Mouse (Mus musculus) ovary, adult 18-20 months (tissue): ENCODE results near the gene Plekhn1.

Source experiments
- DNase-seq: peaks from one replicate; pipeline ENCODE4 v3.0.0; 2022; ENCODE audit warnings: low spot score, mixed read lengths

Plekhn1 gene

DNA sequence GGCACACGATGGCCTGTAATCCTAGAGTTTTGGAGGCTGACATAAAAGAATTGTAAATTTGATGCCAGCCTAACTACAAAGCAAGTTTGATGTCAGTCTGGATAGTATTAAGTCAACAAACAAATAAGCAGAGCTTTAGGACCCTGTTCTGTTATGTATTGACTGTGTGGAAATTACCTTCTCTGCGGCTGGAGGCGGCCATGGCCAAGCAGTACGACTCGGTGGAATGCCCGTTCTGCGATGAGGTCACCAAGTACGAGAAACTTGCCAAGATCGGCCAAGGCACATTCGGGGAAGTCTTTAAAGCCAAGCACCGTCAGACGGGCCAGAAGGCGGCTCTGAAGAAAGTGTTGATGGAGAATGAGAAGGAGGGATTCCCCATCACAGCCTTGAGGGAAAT lies 21.5 kb downstream of the Plekhn1 start:
- no peak for DNase-seq

DNA sequence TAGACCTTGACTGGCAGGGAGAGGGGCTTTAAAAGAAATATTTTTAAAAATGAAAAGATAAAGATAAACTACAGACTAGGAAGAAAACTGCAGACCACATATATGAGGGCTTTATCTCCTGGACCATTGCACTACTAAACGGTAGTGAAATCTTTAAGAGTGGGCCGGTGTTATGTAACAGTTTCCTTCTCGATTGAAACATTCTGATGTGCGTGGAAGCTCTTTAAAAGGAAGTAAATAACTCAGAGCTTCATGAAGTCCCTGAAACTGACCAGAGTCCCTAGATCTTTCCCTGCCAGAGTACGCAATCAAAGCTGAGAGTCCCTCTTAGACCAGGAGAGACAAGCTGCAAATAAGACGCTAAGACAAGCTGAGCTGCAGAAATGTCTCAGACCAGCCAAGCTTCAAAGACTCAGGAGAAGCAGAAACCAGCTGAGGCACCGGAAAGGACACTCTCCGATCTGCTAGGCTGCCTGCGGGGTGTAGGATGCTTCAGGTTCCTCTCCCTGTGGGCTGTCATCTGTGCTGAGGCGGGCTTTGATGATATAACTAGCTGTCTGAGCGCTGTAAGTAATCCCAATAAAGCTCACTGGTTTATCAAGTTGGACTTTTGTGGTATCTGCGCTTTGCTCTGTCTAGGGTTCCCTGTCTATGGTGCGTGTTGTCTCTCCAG lies 24.6 kb downstream of the Plekhn1 start:
- DNase-seq = no peak

- DNase-seq = no peak
These were observed 25.8 kb downstream of the Plekhn1 start for GRCm38 (mm10) chr4:156208872-156209271.

DNA sequence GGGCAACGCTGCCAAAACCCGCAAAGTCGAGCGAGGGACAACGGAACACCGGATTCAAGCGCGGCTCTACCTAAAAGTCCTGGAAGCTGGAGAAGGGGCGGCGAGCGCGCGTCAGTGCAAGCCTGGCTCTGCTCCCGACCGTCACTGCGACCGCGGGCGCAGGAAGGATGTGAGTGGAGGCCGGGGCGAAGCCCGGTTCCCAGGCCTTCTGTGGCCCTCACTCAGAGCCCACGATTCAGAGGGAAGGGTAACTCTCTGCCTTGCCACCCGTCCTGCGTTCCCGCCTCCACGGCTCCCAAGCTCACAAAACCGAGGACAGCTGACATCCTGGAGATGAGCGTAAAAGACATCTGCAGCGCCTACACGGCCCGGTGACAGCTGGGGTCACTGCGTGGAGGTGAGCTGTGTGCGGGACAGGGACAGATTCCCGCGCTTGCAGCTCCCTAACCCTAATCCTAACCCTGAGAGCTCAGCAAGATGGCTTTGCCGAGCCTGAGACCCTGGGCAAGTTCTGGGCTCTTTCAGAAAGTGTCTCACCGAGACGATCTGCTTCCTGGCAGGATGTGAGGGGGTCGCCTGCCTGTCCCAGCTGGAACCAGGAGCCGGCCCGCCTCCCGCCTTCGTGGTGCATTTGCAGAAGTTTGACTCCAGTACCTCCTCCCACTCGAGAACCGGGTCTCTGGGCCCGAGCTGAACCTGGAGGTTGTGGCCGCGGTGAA lies 31.1 kb downstream of the Plekhn1 start:
- no peak for DNase-seq

DNA sequence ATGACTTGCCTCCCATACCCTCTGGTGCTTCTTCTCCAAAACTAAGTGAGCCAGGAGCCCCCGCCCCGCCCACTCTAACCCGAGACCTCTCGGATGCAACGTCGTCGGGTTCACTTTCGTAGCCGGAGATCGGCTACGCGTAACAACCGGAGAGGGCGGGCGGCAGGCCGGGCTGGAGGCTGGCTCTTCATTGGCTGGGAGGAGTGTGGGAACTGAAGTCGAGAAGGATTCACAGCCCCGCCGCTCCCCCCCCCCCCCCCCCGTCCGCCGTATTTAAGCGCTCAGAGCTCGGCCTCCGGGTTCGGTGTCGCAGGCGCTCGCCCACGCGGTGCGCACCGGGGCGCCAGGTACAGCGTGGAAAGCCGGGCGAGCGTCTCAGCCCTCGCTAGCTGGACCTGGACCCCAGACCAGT lies 31.6 kb downstream of the Plekhn1 start, which contains the start of gene AW011738:
Gene AW011738, plus strand, starts transcription at position 304 of the 412 bp plus-strand sequence.
- peak; percentile 46 for DNase-seq

GRCm38 (mm10) chr4:156202462-156202893 lies 32.2 kb downstream of the Plekhn1 start:
- no peak for DNase-seq

GRCm38 (mm10) chr4:156200623-156201475 lies 33.8 kb downstream of the Plekhn1 start, which contains the start of gene Isg15:
Isg15 (minus strand) TSS chr4:156200818.
- no peak for DNase-seq

GRCm38 (mm10) chr4:156197829-156198205 lies 36.8 kb downstream of the Plekhn1 start:
- peak; percentile 79 for DNase-seq

GRCm38 (mm10) chr4:156197131-156197828 lies 37.4 kb downstream of the Plekhn1 start, which contains the start of gene Agrn:
Agrn (minus strand) TSS chr4:156197488.
- peak; percentile 63 for DNase-seq

DNA sequence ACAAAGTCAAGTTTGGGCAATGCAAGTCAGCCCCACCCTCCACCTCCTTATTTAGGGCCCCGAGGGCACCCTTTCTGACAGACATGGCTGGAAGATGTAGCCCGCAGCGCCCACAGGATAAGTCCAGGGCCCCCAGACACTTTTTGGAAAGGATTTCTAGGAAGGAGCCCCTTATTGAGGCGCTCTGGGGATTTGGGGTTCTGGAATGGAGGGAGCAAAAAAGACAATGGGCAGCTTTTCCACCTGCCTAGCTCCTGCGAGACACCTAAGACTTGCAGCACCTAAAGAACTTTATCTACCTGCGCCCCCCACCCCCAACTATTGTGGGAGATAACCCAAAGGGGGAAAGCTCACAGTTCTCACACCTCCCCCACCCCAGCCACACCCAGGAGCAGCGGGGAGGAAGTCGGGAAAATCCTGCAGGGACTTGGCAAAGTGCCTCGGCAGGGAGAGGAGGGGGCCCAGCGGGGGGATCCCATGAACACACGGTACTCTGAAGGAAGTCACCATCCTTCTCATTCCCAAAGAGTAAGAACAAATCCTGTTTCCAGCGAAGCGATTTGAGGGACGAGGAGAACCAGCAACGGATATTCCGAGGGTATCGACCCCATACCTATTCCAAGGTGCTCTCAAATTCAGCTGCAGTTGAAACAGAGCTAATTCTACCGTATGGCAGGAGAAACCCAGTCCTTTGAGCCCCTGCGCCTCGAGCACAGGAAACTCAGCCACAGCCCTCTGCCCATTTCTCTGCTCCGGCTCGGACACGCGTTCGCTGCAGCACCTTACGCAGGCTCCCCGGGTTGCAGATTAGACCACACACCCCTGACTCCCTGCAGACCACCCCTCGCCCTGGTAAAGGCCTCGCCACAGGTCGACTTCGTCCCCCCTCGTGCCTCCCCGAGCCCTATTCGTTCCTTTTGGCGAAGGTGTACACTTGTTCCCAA lies 38.5 kb downstream of the Plekhn1 start:
- no peak for DNase-seq

GRCm38 (mm10) chr4:156194346-156194745 lies 40.3 kb downstream of the Plekhn1 start:
- no peak for DNase-seq

GRCm38 (mm10) chr4:156193906-156194305 lies 40.8 kb downstream of the Plekhn1 start:
- DNase-seq = no peak

- no peak for DNase-seq
These were observed 41.5 kb downstream of the Plekhn1 start for GRCm38 (mm10) chr4:156193200-156193590.

DNA sequence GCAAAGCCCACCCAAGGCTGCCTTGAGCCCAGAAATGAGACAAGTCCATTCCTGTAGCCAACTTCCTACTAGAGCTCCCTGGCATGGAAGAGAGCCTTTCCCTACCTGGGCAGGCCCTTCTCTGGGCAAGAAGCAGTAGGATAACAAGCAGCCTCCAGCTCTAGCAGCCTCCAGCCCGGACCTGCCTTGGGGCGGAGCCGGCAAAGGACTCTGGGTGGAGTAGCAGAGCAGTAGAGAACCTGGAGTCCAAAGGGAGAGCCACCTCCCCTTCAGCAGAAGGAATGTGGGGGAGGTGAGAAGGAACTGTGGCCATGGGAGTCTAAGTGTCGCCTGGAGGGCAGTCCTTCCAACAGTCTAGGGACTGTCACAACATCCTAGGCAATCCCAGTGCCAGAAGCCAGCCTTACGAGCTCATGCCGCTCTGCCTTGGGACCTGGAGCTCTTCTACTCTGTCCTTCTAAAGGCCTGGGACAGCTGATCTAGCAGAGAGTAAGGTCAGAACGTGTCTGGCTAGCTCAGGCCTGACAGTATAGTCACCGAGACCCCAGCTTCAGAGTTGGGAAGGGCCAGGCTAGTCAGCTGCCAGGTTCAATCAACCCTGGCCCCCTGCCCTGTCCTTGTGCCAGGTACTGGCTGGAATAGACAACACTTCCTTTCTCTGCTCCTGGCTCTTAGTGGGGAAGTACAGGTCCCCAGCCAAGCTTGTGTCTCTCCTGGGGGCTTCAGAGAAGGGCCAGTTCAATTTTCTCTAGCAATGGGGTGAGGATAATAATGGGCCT lies 42.0 kb downstream of the Plekhn1 start:
- DNase-seq = no peak

GRCm38 (mm10) chr4:156188811-156189323 lies 45.8 kb downstream of the Plekhn1 start:
- DNase-seq = no peak

DNA sequence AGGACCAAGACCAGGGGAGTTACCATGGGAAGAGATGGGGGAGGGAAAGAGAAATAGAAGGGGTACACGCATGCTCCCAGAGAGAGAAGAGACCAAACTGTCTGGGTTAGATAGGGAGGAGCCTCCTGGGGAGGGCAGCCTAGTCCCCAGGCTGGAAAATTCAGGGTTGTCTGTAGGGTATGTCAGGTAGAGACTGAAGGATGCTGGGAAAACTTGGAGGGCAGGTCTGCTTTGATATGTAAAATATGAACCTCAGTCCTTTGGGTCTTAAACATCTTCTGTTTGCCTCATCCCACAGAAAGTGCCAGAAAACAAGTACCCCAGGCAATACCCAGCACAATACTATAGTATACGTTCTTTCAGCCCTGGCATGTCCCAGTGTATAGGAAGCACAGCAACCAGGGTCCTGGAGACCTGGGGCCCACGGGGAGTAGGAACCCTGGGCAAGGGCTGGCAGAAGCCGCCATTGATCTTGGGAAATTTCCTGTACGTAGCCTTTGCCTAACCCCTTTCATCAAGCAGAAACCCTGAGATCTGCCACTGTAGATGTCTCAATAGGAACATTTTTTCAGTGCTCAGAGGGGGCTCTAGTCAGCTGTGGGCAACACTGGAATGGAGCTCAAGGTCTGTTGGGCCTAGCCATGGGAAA lies 46.4 kb downstream of the Plekhn1 start:
- no peak for DNase-seq

- DNase-seq = no peak
These were observed 48.5 kb downstream of the Plekhn1 start for GRCm38 (mm10) chr4:156185950-156186850.

- DNase-seq = no peak
These were observed 49.2 kb downstream of the Plekhn1 start for GRCm38 (mm10) chr4:156185456-156185949.
